Mouse (Mus musculus): ENCODE data around the gene Hsf5.

DNA sequence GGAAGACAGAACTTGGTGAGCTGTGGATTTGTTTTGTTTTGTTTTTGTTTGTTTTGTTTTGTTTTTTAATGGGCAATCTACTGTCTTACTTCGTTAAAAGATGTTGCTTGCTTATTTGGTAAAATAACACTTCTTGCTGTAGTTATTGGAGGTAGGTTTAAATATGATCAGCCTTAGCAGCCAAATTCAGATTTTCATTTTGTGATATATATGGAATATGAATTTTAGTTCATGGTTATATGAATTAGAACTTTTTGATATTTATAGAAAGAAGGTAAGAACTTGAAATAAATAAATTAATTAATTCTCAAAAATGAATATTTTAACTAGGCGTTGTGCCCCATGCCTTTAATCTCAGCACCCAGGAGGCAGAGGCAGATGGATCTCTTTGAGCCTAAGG, 48.7 kb downstream of the Hsf5 start:
- TF ChIP-seq CTCF (IDR thresholded peaks at IDR 0.05; ENCODE audit: borderline replicate concordance, control insufficient read depth, extremely low read depth, insufficient read depth, low read length, poor library complexity), result no peak
- TF ChIP-seq POLR2A (IDR thresholded peaks at IDR 0.05; ENCODE audit: control insufficient read depth, extremely low read depth, insufficient read depth, low read length, poor library complexity), result no peak

Data from thymus, adult 2 months (tissue).